Mouse (Mus musculus): ENCODE results near the gene Ltb4r2. TPM values are rescaled to one million over a fixed set of nuclear protein-coding genes. Genes with fewer than 3 reads are reported as not detected.
A peak's percentile ranks its signal among the peaks of the same experiment; 100 is the strongest.
"Not testable (repeated sequence)": the region's sequence is repeated elsewhere in the genome, so short reads cannot be mapped to it uniquely, and the experiment has no call there.

Ltb4r2 gene
- polyA plus RNA-seq, 1 experiment = not detected

DNA sequence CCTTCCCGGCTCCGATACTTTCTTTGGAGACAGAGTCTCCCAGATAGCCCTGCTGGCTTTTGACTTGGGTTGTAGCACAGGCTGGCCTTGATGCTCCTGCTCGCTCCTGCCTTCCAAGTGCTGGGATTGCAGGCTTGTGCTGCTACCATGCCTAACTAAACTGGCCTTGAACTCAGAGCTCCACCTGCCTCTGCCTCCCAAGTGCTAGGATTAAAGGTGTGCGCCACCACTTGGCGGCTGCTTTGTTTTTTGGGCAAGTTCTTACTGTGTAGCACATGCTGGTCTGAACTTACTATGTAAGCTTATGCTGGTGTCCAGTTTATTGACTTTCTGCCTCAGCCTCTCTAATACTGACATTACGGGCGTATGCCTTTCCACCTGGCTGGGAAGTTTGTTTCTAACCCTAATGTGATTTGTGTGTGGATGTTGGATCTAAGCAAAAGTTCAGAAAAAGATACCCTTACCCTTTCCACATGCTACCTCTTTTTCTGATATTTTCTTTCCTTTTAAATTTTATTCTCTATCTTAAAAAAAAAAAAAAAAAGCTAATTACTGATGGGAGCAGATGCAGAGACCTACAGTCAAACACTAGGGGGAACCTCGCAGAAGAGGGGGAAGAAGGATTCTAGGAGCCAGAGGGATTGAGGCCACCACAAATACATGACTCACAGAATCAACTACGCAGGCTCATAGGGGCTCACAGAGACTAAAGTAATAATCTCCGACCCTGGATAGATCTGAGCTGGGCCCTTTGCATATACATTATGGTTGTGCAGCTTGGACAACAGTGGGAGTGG, 14.0 kb upstream of the Ltb4r2 start:
- no peak for TF ChIP-seq TAL1 (IDR thresholded peaks at IDR 0.05; ENCODE audit: low read length)
- no peak for TF ChIP-seq GATA1 (IDR thresholded peaks at IDR 0.05; ENCODE audit: low read length)
- peaks cover 45% of the 10 kb centered on the region for H3K4me1 ChIP-seq (ENCODE audit: control insufficient read depth)
- H3K4me3 ChIP-seq (replicated peaks) = peak overlapping the region; percentile 91
- peaks cover 52% of the 10 kb centered on the region for H3K36me3 ChIP-seq (ENCODE audit: control insufficient read depth)
- no peaks in the 10 kb centered on the region for H3K9me3 ChIP-seq (ENCODE audit: control insufficient read depth, low read length)
- H3K27me3 ChIP-seq (ENCODE audit: control insufficient read depth) = no peaks in the 10 kb centered on the region

DNA sequence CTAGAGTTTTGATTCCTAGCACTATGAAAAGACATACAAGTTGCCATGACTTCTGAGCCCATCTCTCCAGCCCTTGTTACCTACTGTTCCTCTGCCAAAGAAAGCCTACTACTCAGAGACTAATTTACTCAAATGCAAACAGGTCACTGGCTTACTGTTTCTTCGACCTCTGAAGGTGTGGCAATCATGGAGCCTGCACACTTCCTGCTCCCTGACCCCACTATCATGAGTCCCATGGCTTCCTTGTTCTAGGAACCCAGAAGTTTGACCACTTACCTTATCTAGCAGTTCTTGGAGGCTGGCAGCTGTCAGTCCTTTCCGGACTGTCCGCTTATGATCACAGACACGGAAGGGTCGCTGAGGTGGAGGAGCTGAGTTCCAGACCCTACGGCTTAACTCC, 3.7 kb upstream of the Ltb4r2 start:
- H3K9me3 ChIP-seq (ENCODE audit: control insufficient read depth, low read length) = no peaks in the 10 kb centered on the region; the same call in 1 of the 2 replicates
- H3K27me3 ChIP-seq (ENCODE audit: control insufficient read depth) = peaks cover 24% of the 10 kb centered on the region
- peaks cover 21% of the 10 kb centered on the region for H3K4me1 ChIP-seq (ENCODE audit: control insufficient read depth)
- TF ChIP-seq GATA1 (IDR thresholded peaks at IDR 0.05; ENCODE audit: low read length) = no peak
- TF ChIP-seq TAL1 (IDR thresholded peaks at IDR 0.05; ENCODE audit: low read length) = no peak
- peak overlapping the region; percentile 32 for H3K4me3 ChIP-seq (replicated peaks)
- H3K36me3 ChIP-seq (ENCODE audit: control insufficient read depth) = peaks cover 41% of the 10 kb centered on the region

- Histone ChIP-seq H3K27me3 (ENCODE audit: control insufficient read depth) (peaks cover 32% of the 10 kb centered on the region), H3K4me1 (ENCODE audit: control insufficient read depth) (peaks cover 21% of the 10 kb centered on the region), H3K4me3 (replicated peaks) (peak within 1 kb of the TSS; percentile 36), H3K9me3 (ENCODE audit: control insufficient read depth, low read length) (no peaks in the 10 kb centered on the region; the same call in 1 of the 2 replicates), H3K36me3 (ENCODE audit: control insufficient read depth) (peaks cover 33% of the 10 kb centered on the region)
- TF ChIP-seq TAL1 (IDR thresholded peaks at IDR 0.05; ENCODE audit: low read length) (no peak), GATA1 (IDR thresholded peaks at IDR 0.05; ENCODE audit: low read length) (no peak)
Observed at GRCm38 (mm10) chr14:55758363-55758784, 2.9 kb upstream of the Ltb4r2 start, which contains the start of gene Cideb. TSS of gene Cideb (minus strand) at chr14:55758458.

GRCm38 (mm10) chr14:55760156-55760555, 1.1 kb upstream of the Ltb4r2 start:
- not testable (repeated sequence) for H3K4me3 ChIP-seq (replicated peaks); H3K9me3 ChIP-seq (ENCODE audit: control insufficient read depth, low read length)
- Histone ChIP-seq H3K27me3 (ENCODE audit: control insufficient read depth) (peaks cover 50% of the 10 kb centered on the region), H3K4me1 (ENCODE audit: control insufficient read depth) (peaks cover 25% of the 10 kb centered on the region), H3K36me3 (ENCODE audit: control insufficient read depth) (peaks cover 15% of the 10 kb centered on the region)

DNA sequence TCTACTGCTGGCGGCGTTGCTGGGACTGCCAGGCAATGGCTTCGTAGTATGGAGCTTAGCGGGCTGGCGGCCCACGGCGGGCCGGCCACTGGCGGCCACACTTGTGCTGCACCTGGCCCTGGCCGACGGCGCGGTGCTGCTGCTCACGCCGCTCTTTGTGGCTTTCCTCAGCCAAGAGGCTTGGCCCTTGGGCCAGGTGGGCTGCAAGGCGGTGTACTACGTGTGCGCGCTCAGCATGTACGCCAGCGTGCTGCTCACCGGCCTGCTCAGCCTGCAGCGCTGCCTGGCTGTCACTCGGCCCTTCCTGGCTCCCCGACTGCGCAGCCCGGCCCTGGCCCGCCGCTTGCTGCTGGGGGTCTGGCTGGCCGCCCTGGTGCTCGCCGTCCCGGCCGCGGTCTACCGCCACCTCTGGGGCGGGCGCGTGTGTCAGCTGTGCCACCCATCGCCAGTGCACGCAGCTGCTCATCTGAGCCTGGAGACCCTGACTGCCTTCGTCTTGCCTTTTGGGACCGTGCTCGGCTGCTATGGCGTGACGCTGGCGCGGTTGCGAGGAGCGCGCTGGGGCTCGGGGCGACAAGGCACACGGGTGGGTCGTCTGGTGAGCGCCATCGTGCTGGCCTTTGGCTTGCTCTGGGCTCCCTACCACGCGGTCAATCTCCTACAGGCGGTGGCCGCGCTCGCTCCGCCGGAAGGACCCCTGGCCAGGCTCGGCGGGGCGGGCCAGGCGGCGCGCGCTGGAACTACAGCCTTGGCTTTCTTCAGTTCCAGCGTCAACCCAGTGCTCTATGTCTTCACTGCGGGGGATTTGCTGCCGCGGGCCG, 983 bp downstream of the Ltb4r2 start:
- peak overlapping the region; percentile 54 for H3K4me3 ChIP-seq (replicated peaks)
- peaks cover 34% of the 10 kb centered on the region for H3K4me1 ChIP-seq (ENCODE audit: control insufficient read depth)
- TF ChIP-seq GATA1 (IDR thresholded peaks at IDR 0.05; ENCODE audit: low read length) (no peak), TAL1 (IDR thresholded peaks at IDR 0.05; ENCODE audit: low read length) (no peak)
- H3K36me3 ChIP-seq (ENCODE audit: control insufficient read depth) = no peaks in the 10 kb centered on the region
- no peaks in the 10 kb centered on the region; the same call in 1 of the 2 replicates for H3K9me3 ChIP-seq (ENCODE audit: control insufficient read depth, low read length)
- peaks cover 67% of the 10 kb centered on the region for H3K27me3 ChIP-seq (ENCODE audit: control insufficient read depth)

- Histone ChIP-seq H3K9me3 (ENCODE audit: control insufficient read depth, low read length) (no peaks in the 10 kb centered on the region; the same call in 1 of the 2 replicates), H3K4me3 (replicated peaks) (no peak overlapping the region), H3K4me1 (ENCODE audit: control insufficient read depth) (peaks cover 40% of the 10 kb centered on the region), H3K27me3 (ENCODE audit: control insufficient read depth) (peaks cover 77% of the 10 kb centered on the region), H3K36me3 (ENCODE audit: control insufficient read depth) (no peaks in the 10 kb centered on the region)
- TF ChIP-seq TAL1 (IDR thresholded peaks at IDR 0.05; ENCODE audit: low read length) (no peak), GATA1 (IDR thresholded peaks at IDR 0.05; ENCODE audit: low read length) (no peak)
Observed at GRCm38 (mm10) chr14:55763166-55763565, 1.9 kb downstream of the Ltb4r2 start.

GRCm38 (mm10) chr14:55765696-55766095, 4.5 kb downstream of the Ltb4r2 start, which contains the start of gene Ltb4r1:
TSS of gene Ltb4r1 (plus strand) at chr14:55765962.
- peaks cover 74% of the 10 kb centered on the region for H3K27me3 ChIP-seq (ENCODE audit: control insufficient read depth)
- H3K36me3 ChIP-seq (ENCODE audit: control insufficient read depth) = no peaks in the 10 kb centered on the region
- no peak for TF ChIP-seq GATA1 (IDR thresholded peaks at IDR 0.05; ENCODE audit: low read length)
- TF ChIP-seq TAL1 (IDR thresholded peaks at IDR 0.05; ENCODE audit: low read length) = no peak
- H3K9me3 ChIP-seq (ENCODE audit: control insufficient read depth, low read length) = no peaks in the 10 kb centered on the region; the same call in 1 of the 2 replicates
- H3K4me1 ChIP-seq (ENCODE audit: control insufficient read depth) = peaks cover 56% of the 10 kb centered on the region
- no peak within 1 kb of the TSS for H3K4me3 ChIP-seq (replicated peaks)

GRCm38 (mm10) chr14:55767519-55768414, 6.5 kb downstream of the Ltb4r2 start:
- no peaks in the 10 kb centered on the region for H3K36me3 ChIP-seq (ENCODE audit: control insufficient read depth)
- H3K4me3 ChIP-seq (replicated peaks) = peak overlapping the region; percentile 53
- TF ChIP-seq GATA1 (IDR thresholded peaks at IDR 0.05; ENCODE audit: low read length) (no peak), TAL1 (IDR thresholded peaks at IDR 0.05; ENCODE audit: low read length) (no peak)
- H3K4me1 ChIP-seq (ENCODE audit: control insufficient read depth) = peaks cover 50% of the 10 kb centered on the region
- peaks cover 63% of the 10 kb centered on the region for H3K27me3 ChIP-seq (ENCODE audit: control insufficient read depth)
- H3K9me3 ChIP-seq (ENCODE audit: control insufficient read depth, low read length) = no peaks in the 10 kb centered on the region
